Mouse (Mus musculus) ES-CJ7 (cell line): Measurements from ENCODE around the gene Olfr1450.
"Not testable (repeated sequence)": the region's sequence is repeated elsewhere in the genome, so short reads cannot be mapped to it uniquely, and the experiment has no call there.

Experiments used
- DNase-seq: peaks from one replicate; pipeline ENCODE4 v3.0.0; 2011; ENCODE audit warnings: low read depth, low spot score

Gene Olfr1450

DNA sequence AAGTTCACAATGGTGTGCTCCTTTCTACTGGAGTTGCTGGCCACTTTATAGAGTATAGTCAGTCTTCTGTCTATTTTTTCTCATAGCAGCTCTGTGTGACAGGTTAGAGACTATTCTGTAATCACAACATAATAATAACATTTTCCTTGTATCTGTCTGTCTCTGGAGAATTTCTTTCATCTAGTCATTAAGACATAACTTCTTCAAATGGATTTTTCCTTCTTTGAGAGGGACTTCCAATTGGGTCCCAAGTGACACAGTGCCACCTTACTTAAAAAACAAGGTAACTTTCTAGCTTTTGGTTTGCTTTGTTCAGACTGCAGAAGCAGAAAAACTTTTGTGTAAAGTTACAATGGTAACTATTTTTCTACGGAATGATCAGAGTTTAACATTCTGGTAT, at the start of gene Olfr1450:
TSS of gene Olfr1450 (plus strand) at position 301 of the 400 bp plus-strand sequence.
- no peak for DNase-seq

GRCm38 (mm10) chr19:12903643-12904042, 46.4 kb upstream of the Olfr1450 start, which contains the start of gene Olfr1447:
Olfr1447 (minus strand) TSS chr19:12903743.
- no peak for DNase-seq

GRCm38 (mm10) chr19:12924319-12924718, 25.7 kb upstream of the Olfr1450 start, which contains the start of gene Olfr1448:
Olfr1448 (minus strand) TSS chr19:12924419.
- no peak for DNase-seq

- no peak for DNase-seq
Measured at GRCm38 (mm10) chr19:12930540-12930939, 19.5 kb upstream of the Olfr1450 start, which contains the start of gene Olfr1449. Olfr1449 (plus strand) TSS chr19:12930840.

GRCm38 (mm10) chr19:12970082-12970481, 20.0 kb downstream of the Olfr1450 start:
- DNase-seq, result not testable (repeated sequence)

- not testable (repeated sequence) for DNase-seq
Measured at GRCm38 (mm10) chr19:12992316-12992715, 42.3 kb downstream of the Olfr1450 start.

DNA sequence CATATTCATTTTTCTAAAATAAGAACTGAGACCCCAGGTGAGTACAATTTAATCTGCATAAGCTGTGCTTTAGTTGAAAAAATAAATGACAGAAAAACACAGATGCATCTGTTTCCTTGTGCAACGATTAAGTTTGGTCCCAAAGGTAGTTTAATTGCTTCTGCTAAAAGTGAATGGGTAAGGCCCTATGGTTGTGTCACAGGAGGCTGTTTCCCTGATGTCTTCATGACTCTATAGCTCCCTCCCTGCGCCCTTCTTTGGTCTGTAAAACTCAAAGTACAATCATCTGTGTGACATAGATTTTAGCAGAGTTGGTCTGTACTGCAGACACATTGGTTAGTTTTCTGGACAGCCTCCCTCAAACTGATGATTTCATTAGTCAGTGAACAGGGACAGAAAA, 44.7 kb downstream of the Olfr1450 start, which contains the start of gene Olfr1451:
TSS of gene Olfr1451 (plus strand) at position 301 of the 400 bp plus-strand sequence.
- no peak for DNase-seq
